Mouse (Mus musculus) CD4-positive, CD25-positive, alpha-beta regulatory T cell (primary cell): ENCODE data around the gene Olfr738. TPM values are rescaled to one million over a fixed set of nuclear protein-coding genes. Genes with fewer than 3 reads are reported as not detected.

ENCODE experiments used
- polyA plus RNA-seq: library from polyadenylated mRNA; unstranded; fragments of 100-300 nt; shearing (Covaris generic); gene quantifications from one replicate; pipeline ENCODE4 v1.2.1, GENCODE M21; 2017

Olfr738 gene
- polyA plus RNA-seq: not detected

DNA sequence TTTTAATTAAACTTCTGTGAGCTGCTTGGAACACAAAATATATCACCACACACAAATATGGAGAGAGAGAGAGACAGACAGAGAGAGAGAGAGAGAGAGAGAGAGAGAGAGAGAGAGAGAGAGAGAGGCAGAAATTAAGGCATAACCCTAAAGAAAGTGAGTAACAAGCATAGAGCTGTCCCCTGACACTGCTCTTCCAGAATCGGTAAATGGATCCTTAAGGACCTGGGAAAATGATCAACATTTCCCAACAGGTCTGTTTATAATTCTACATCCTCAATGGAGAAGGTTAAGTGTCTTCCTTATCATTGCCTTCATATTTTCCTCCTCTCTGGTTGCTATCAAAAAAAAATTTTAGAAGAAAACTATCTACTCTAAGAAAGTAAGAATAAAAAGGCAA, at the start of gene Olfr738:
Gene Olfr738 (plus strand): TSS at position 301 of the 400 bp plus-strand sequence.

DNA sequence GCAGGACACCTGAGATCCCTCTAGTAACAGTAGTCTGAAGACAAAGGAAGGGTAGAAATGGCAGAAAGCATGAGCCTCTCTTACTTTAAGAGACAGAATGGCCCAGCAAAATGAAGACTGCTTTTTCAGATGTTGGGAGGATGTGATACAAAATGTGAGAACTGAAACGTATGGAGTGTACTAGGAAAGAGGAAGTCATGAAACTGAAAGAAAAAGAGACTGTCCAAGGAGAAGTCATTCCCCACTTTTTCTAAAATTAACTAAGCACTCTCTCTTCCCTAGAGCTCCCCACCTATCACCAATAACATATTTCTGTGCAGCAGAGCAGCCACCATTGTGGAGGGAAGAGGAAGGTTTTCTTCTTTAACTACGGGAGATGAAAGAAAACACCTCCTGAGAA, 49.8 kb upstream of the Olfr738 start, which contains the start of gene Tlr11:
Gene Tlr11 (plus strand): TSS at position 322 of the 400 bp plus-strand sequence.

DNA sequence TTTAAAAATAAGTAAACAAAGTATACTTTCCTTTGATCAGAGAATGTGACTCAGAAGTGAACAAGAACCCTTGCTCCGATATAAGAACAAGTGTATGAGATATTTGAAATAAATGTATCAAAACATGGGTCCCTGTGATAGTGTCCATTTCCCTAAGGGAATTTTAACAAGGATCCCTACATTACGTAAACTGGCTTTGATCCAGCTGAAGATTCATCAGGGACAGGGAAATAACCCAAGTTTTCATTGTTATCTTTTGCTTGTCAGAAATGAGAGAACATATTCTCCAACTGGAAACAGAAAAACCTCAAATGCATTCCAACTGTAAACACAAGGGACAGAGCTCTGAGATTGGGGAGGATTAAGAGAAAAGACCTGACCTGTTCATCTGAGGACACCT, 26.5 kb upstream of the Olfr738 start, which contains the start of gene Olfr736:
Gene Olfr736 (plus strand): TSS at position 301 of the 400 bp plus-strand sequence.

DNA sequence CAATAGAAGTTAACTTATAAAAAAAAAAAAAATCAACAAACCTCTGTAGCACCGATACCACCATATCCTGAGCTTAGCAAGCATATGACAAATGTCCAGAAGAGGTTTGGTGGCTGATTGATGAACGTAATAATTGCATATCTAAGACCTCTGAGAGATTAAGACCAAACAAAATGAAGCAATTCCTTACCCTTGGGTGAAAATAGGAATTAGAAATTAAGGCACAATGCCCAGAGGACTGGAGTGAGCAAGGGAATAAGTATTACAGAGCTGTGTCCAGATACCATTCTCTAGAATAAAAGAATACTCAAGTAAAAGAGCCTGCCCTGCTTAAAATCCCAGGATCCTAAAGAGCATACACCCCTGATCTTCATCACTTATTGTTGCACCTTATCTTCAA, 11.0 kb downstream of the Olfr738 start, which contains the start of gene Olfr739:
Gene Olfr739 (plus strand): TSS at position 301 of the 400 bp plus-strand sequence.

DNA sequence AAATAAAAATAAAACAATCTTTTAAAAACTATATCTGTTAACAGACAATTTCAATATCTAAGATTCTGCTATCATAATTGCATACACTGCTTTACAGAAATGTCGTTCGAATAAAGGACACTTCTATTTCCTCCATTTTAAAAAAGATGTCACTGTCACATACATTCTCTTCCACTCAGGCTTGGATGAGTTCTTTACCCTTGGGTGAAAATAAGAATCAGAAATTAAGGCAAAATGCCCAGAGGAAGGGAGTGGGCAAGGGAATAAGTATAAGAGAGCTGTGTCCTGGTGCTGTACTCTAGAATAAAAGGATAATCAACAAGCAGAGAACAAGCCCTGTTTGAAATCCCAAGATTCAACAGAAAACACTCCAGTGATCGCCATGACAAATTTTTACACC, 37.9 kb downstream of the Olfr738 start, which contains the start of gene Olfr740:
Gene Olfr740 (plus strand): TSS at position 301 of the 400 bp plus-strand sequence.

Other genes starting within 250 kb of the Olfr738 start
- gene Olfr730, start 219.4 kb upstream of the Olfr738 start, polyA plus RNA-seq: not detected
- gene Olfr731, start 165.7 kb upstream of the Olfr738 start, polyA plus RNA-seq: 0.05 TPM
- gene Olfr732, start 123.4 kb upstream of the Olfr738 start, polyA plus RNA-seq: not detected
- 0.06 TPM for gene Olfr733, start 106.0 kb upstream of the Olfr738 start, polyA plus RNA-seq
- gene Olfr734, start 80.8 kb upstream of the Olfr738 start, polyA plus RNA-seq: not detected
- not detected for gene Olfr735, start 58.7 kb upstream of the Olfr738 start, polyA plus RNA-seq
- gene Tlr11, start 49.7 kb upstream of the Olfr738 start, polyA plus RNA-seq: not detected
- not detected for gene Olfr736, start 26.4 kb upstream of the Olfr738 start, polyA plus RNA-seq
- not detected for gene Olfr739, start 11.1 kb downstream of the Olfr738 start, polyA plus RNA-seq
- not detected for gene Olfr740, start 38.0 kb downstream of the Olfr738 start, polyA plus RNA-seq
- gene Olfr741, start 65.2 kb downstream of the Olfr738 start, polyA plus RNA-seq: 0.16 TPM
- gene Olfr742, start 96.0 kb downstream of the Olfr738 start, polyA plus RNA-seq: not detected
- not detected for gene Olfr743, start 114.3 kb downstream of the Olfr738 start, polyA plus RNA-seq
- not detected for gene Olfr744, start 207.3 kb downstream of the Olfr738 start, polyA plus RNA-seq
- not detected for gene Olfr745, start 231.8 kb downstream of the Olfr738 start, polyA plus RNA-seq
- gene Olfr746, start 239.5 kb downstream of the Olfr738 start, polyA plus RNA-seq: not detected